Mouse (Mus musculus): Measurements from ENCODE around the gene Jph3. TPM values are rescaled to one million over a fixed set of nuclear protein-coding genes. Genes with fewer than 3 reads are reported as not detected.
A peak's percentile ranks its signal among the peaks of the same experiment; 100 is the strongest.

The Jph3 gene
- total and polyA plus RNA-seq, 3 experiments, result 0.15 TPM; not detected in 2

DNA sequence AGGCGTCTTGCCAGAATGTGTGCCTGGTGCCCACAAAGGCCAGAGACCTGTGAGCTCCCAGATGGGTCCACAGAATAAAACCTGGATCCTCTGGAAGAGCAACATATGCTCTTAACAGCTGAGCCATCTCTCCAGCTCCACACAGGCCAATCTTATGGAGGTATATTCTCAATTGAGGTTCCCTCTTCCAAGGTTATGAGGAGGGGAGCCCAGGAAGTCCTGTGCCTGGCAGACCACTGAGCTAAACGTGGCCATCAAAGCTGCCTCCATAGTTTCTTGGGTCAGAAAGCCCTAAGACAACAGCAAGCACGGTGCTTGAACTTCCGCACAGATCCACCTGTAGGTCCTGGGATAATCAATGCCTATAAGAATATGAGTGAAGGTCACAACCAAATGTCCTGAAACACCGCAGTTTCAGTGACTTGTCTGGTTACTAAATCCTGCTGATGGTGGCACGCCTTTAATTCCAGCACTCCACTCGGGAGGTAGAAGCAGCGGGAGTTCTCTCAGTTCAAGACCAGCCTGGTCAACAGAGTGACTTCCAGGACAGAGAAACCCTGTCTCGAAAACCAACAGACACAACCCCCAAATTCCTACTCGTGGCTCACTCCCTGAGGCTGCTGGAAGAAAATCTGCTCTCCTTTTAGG lies 99.1 kb downstream of the Jph3 start:
- DNase-seq (ENCODE audit: low read depth, low spot score), result no peak
- Histone ChIP-seq H3K4me1 (ENCODE audit: control insufficient read depth in 1 of 2, insufficient read depth in 2 of 2, low read length in 2 of 2) (peaks cover 4 to 17% of the 10 kb centered on the region in 2 experiments; a peak in 3 of 4 replicates), H3K27ac (ENCODE audit: control insufficient read depth, low read depth, low read length) (no peak overlapping the region), H3K9ac (ENCODE audit: control insufficient read depth, low read depth, low read length, poor library complexity, severe bottlenecking) (peak overlapping the region; percentile 81), H3K4me3 (ENCODE audit: control insufficient read depth in 1 of 2, insufficient read depth in 1 of 2, low read depth in 2 of 2, low read length in 2 of 2) (peak overlapping the region; percentile 74 to 75), H3K27me3 (ENCODE audit: control insufficient read depth in 1 of 2, insufficient read depth in 2 of 2, low read length in 2 of 2) (no peaks in the 10 kb centered on the region), H3K79me2 (ENCODE audit: control insufficient read depth, insufficient read depth, low read length, poor library complexity) (peaks cover 22% of the 10 kb centered on the region), H3K36me3 (ENCODE audit: control insufficient read depth in 1 of 2, insufficient read depth in 2 of 2, low read length in 2 of 2) (0 out of 4 replicates have a peak, but pooled peaks cover 0 to 2% of the 10 kb centered on the region in 2 experiments), H3K9me3 (replicated peaks; ENCODE audit: insufficient read depth, low read length) (no peaks in the 10 kb centered on the region)
- TF ChIP-seq RCOR1 (IDR thresholded peaks at IDR 0.05; ENCODE audit: low read depth, low read length) (no peak), USF1 (IDR thresholded peaks at IDR 0.05; ENCODE audit: low read depth, low read length) (no peak), BHLHE40 (IDR thresholded peaks at IDR 0.05; ENCODE audit: borderline replicate concordance, low read depth, low read length) (no peak)

- Histone ChIP-seq H3K9me3 (replicated peaks; ENCODE audit: insufficient read depth, low read length) (no peaks in the 10 kb centered on the region), H3K36me3 (ENCODE audit: control insufficient read depth in 1 of 2, insufficient read depth in 2 of 2, low read length in 2 of 2) (0 out of 4 replicates have a peak, but pooled peaks cover 0 to 2% of the 10 kb centered on the region in 2 experiments), H3K79me2 (ENCODE audit: control insufficient read depth, insufficient read depth, low read length, poor library complexity) (peaks cover 22% of the 10 kb centered on the region), H3K4me3 (ENCODE audit: control insufficient read depth in 1 of 2, insufficient read depth in 1 of 2, low read depth in 2 of 2, low read length in 2 of 2) (peak within 1 kb of the TSS; percentile 74 to 75), H3K27me3 (ENCODE audit: control insufficient read depth in 1 of 2, insufficient read depth in 2 of 2, low read length in 2 of 2) (no peaks in the 10 kb centered on the region), H3K9ac (ENCODE audit: control insufficient read depth, low read depth, low read length, poor library complexity, severe bottlenecking) (peak within 1 kb of the TSS; percentile 81), H3K27ac (ENCODE audit: control insufficient read depth, low read depth, low read length) (peak within 1 kb of the TSS; percentile 69), H3K4me1 (ENCODE audit: control insufficient read depth in 1 of 2, insufficient read depth in 2 of 2, low read length in 2 of 2) (peaks cover 4 to 17% of the 10 kb centered on the region in 2 experiments; a peak in 3 of 4 replicates)
- peak; percentile 96 for DNase-seq (ENCODE audit: low read depth, low spot score)
- no peak for TF ChIP-seq BHLHE40 (IDR thresholded peaks at IDR 0.05; ENCODE audit: borderline replicate concordance, low read depth, low read length)
- peak; percentile 90 for TF ChIP-seq MAX (IDR thresholded peaks at IDR 0.05; ENCODE audit: low read length)
- TF ChIP-seq USF1 (IDR thresholded peaks at IDR 0.05; ENCODE audit: low read depth, low read length), result peak; percentile 44; the same call in 1 of the 2 replicates
- no peak for TF ChIP-seq ZC3H11A (IDR thresholded peaks at IDR 0.05; ENCODE audit: low read depth, low read length)
- TF ChIP-seq TBP (IDR thresholded peaks at IDR 0.05; ENCODE audit: low read depth, low read length), result peak; percentile 80
- TF ChIP-seq CHD1 (IDR thresholded peaks at IDR 0.05; ENCODE audit: low read depth, low read length), result no peak
- TF ChIP-seq NELFE (IDR thresholded peaks at IDR 0.05; ENCODE audit: low read depth, low read length), result peak; percentile 85
- TF ChIP-seq ETS1 (IDR thresholded peaks at IDR 0.05; ENCODE audit: low read depth, low read length), result peak; percentile 45; the same call in 1 of the 2 replicates
- TF ChIP-seq HCFC1 (IDR thresholded peaks at IDR 0.05; ENCODE audit: low read depth, low read length), result peak; percentile 98
- TF ChIP-seq TCF12 (IDR thresholded peaks at IDR 0.05; ENCODE audit: low read depth, low read length), result peak; percentile 83
- TF ChIP-seq TAL1 (IDR thresholded peaks at IDR 0.05; ENCODE audit: low read length), result no peak
- TF ChIP-seq RCOR1 (IDR thresholded peaks at IDR 0.05; ENCODE audit: low read depth, low read length), result no peak
- no peak for TF ChIP-seq CHD2 (IDR thresholded peaks at IDR 0.05; ENCODE audit: low read length)
- TF ChIP-seq MAZ (IDR thresholded peaks at IDR 0.05; ENCODE audit: low read depth, low read length), result 0 out of 2 replicates have a peak, but pooled peaks have one; percentile 56
- TF ChIP-seq MYC (IDR thresholded peaks at IDR 0.05; ENCODE audit: low read depth, low read length), result peak; percentile 93
- TF ChIP-seq E2F4 (IDR thresholded peaks at IDR 0.05; ENCODE audit: borderline replicate concordance, low read depth, low read length), result no peak
- TF ChIP-seq POLR2AphosphoS5 (IDR thresholded peaks at IDR 0.05; ENCODE audit: borderline replicate concordance, low read depth, low read length), result no peak
- 0 out of 2 replicates have a peak, but pooled peaks have one; percentile 21 for TF ChIP-seq UBTF (IDR thresholded peaks at IDR 0.05; ENCODE audit: borderline replicate concordance, insufficient read depth, low read depth, low read length)
- TF ChIP-seq MEF2A (IDR thresholded peaks at IDR 0.05; ENCODE audit: extremely low read depth, insufficient replicate concordance, low read depth, low read length, poor library complexity, severe bottlenecking), result peak; percentile 50; the same call in 1 of the 2 replicates
- no peak for TF ChIP-seq JUND (IDR thresholded peaks at IDR 0.05; ENCODE audit: low read depth, low read length)
- TF ChIP-seq POLR2AphosphoS2 (IDR thresholded peaks at IDR 0.05; ENCODE audit: low read length), result peak; percentile 52; the same call in 1 of the 2 replicates
- peak; percentile 95 for TF ChIP-seq MXI1 (IDR thresholded peaks at IDR 0.05; ENCODE audit: low read depth, low read length)
- peak; percentile 32; the same call in 1 of the 2 replicates for TF ChIP-seq ZNF384 (IDR thresholded peaks at IDR 0.05; ENCODE audit: low read depth, low read length)
- no peak for TF ChIP-seq GATA1 (IDR thresholded peaks at IDR 0.05; ENCODE audit: low read depth, low read length)
- no peak for TF ChIP-seq NRF1 (IDR thresholded peaks at IDR 0.05; ENCODE audit: insufficient read depth, low read depth, low read length, poor library complexity, severe bottlenecking)
- TF ChIP-seq MYB (IDR thresholded peaks at IDR 0.05; ENCODE audit: low read depth, low read length), result peak; percentile 5; the same call in 1 of the 2 replicates
- TF ChIP-seq CTCF (IDR thresholded peaks at IDR 0.05 in 2 of 3, conservative IDR thresholded peaks at IDR 0.05 in 1 of 3; ENCODE audit: control insufficient read depth in 1 of 3, insufficient read depth in 1 of 3, low read depth in 2 of 3, low read length in 3 of 3, poor library complexity in 1 of 3, severe bottlenecking in 1 of 3), result no peak
- peak; percentile 46 to 89; a peak in 3 of 4 replicates for TF ChIP-seq POLR2A (IDR thresholded peaks at IDR 0.05; ENCODE audit: control insufficient read depth in 1 of 2, insufficient read depth in 1 of 2, low read depth in 1 of 2, low read length in 2 of 2, poor library complexity in 1 of 2)
These were observed 99.8 kb downstream of the Jph3 start, which contains the start of gene Klhdc4 for GRCm38 (mm10) chr8:121829048-121829776. Gene Klhdc4 (minus strand): TSS chr8:121829569.
